Mouse (Mus musculus): Measurements from ENCODE around the gene Gnb4. TPM values are rescaled to one million over a fixed set of nuclear protein-coding genes. Genes with fewer than 3 reads are reported as not detected.
A peak's percentile ranks its signal among the peaks of the same experiment; 100 is the strongest.

The Gnb4 gene
- polyA plus RNA-seq, 1 experiment: 31.7 TPM

- TF ChIP-seq CTCF (IDR thresholded peaks at IDR 0.05; ENCODE audit: borderline replicate concordance, insufficient read depth, low read length) (no peak), POLR2A (IDR thresholded peaks at IDR 0.05; ENCODE audit: low read depth, low read length) (no peak)
- Histone ChIP-seq H3K4me3 (ENCODE audit: insufficient read depth, low read length) (peak overlapping the region; percentile 8; the same call in 1 of the 2 replicates), H3K27ac (ENCODE audit: insufficient read depth, low read length) (no peak overlapping the region), H3K4me1 (ENCODE audit: control insufficient read depth, insufficient read depth, low read length) (peaks cover 6% of the 10 kb centered on the region; the same call in 1 of the 2 replicates)
Observed at GRCm38 (mm10) chr3:32617053-32617642, 763 bp upstream of the Gnb4 start.

GRCm38 (mm10) chr3:32616006-32616330 is 417 bp downstream of the Gnb4 start:
- H3K4me1 ChIP-seq (ENCODE audit: control insufficient read depth, insufficient read depth, low read length): peaks cover 6% of the 10 kb centered on the region; the same call in 1 of the 2 replicates
- peak overlapping the region; percentile 77; the same call in 1 of the 2 replicates for H3K27ac ChIP-seq (ENCODE audit: insufficient read depth, low read length)
- TF ChIP-seq POLR2A (IDR thresholded peaks at IDR 0.05; ENCODE audit: low read depth, low read length): no peak
- TF ChIP-seq CTCF (IDR thresholded peaks at IDR 0.05; ENCODE audit: borderline replicate concordance, insufficient read depth, low read length): no peak

GRCm38 (mm10) chr3:32615376-32615775 is 1.0 kb downstream of the Gnb4 start:
- Histone ChIP-seq H3K4me3 (ENCODE audit: insufficient read depth, low read length) (peak overlapping the region; percentile 69), H3K27ac (ENCODE audit: insufficient read depth, low read length) (peak overlapping the region; percentile 77; the same call in 1 of the 2 replicates), H3K4me1 (ENCODE audit: control insufficient read depth, insufficient read depth, low read length) (peaks cover 6% of the 10 kb centered on the region; the same call in 1 of the 2 replicates)
- TF ChIP-seq POLR2A (IDR thresholded peaks at IDR 0.05; ENCODE audit: low read depth, low read length) (no peak), CTCF (IDR thresholded peaks at IDR 0.05; ENCODE audit: borderline replicate concordance, insufficient read depth, low read length) (no peak)

More at GRCm38 (mm10) chr3:32616006-32616330, 417 bp downstream of the Gnb4 start:
- H3K4me3 ChIP-seq (ENCODE audit: insufficient read depth, low read length): peak overlapping the region; percentile 69

GRCm38 (mm10) chr3:32614786-32615185 is 1.6 kb downstream of the Gnb4 start:
- H3K4me1 ChIP-seq (ENCODE audit: control insufficient read depth, insufficient read depth, low read length): peaks cover 6% of the 10 kb centered on the region; the same call in 1 of the 2 replicates
- peak overlapping the region; percentile 56 for H3K27ac ChIP-seq (ENCODE audit: insufficient read depth, low read length)
- peak overlapping the region; percentile 27 for H3K4me3 ChIP-seq (ENCODE audit: insufficient read depth, low read length)
- no peak for TF ChIP-seq CTCF (IDR thresholded peaks at IDR 0.05; ENCODE audit: borderline replicate concordance, insufficient read depth, low read length)
- no peak for TF ChIP-seq POLR2A (IDR thresholded peaks at IDR 0.05; ENCODE audit: low read depth, low read length)

GRCm38 (mm10) chr3:32611606-32612170 is 4.7 kb downstream of the Gnb4 start:
- TF ChIP-seq POLR2A (IDR thresholded peaks at IDR 0.05; ENCODE audit: low read depth, low read length) (no peak), CTCF (IDR thresholded peaks at IDR 0.05; ENCODE audit: borderline replicate concordance, insufficient read depth, low read length) (no peak)
- no peak overlapping the region for H3K4me3 ChIP-seq (ENCODE audit: insufficient read depth, low read length)
- peaks cover 6% of the 10 kb centered on the region; the same call in 1 of the 2 replicates for H3K4me1 ChIP-seq (ENCODE audit: control insufficient read depth, insufficient read depth, low read length)
- H3K27ac ChIP-seq (ENCODE audit: insufficient read depth, low read length): no peak overlapping the region

GRCm38 (mm10) chr3:32610560-32610959 is 5.8 kb downstream of the Gnb4 start:
- H3K4me1 ChIP-seq (ENCODE audit: control insufficient read depth, insufficient read depth, low read length): peaks cover 6% of the 10 kb centered on the region; the same call in 1 of the 2 replicates
- no peak overlapping the region for H3K27ac ChIP-seq (ENCODE audit: insufficient read depth, low read length)
- H3K4me3 ChIP-seq (ENCODE audit: insufficient read depth, low read length): no peak overlapping the region
- TF ChIP-seq CTCF (IDR thresholded peaks at IDR 0.05; ENCODE audit: borderline replicate concordance, insufficient read depth, low read length) (peak; percentile 32; the same call in 1 of the 2 replicates), POLR2A (IDR thresholded peaks at IDR 0.05; ENCODE audit: low read depth, low read length) (no peak)

GRCm38 (mm10) chr3:32609233-32609632 is 7.2 kb downstream of the Gnb4 start:
- no peak overlapping the region for H3K27ac ChIP-seq (ENCODE audit: insufficient read depth, low read length)
- no peaks in the 10 kb centered on the region for H3K4me1 ChIP-seq (ENCODE audit: control insufficient read depth, insufficient read depth, low read length)
- no peak for TF ChIP-seq CTCF (IDR thresholded peaks at IDR 0.05; ENCODE audit: borderline replicate concordance, insufficient read depth, low read length)
- no peak for TF ChIP-seq POLR2A (IDR thresholded peaks at IDR 0.05; ENCODE audit: low read depth, low read length)
- no peak overlapping the region for H3K4me3 ChIP-seq (ENCODE audit: insufficient read depth, low read length)

GRCm38 (mm10) chr3:32601055-32601454 is 15.3 kb downstream of the Gnb4 start:
- Histone ChIP-seq H3K27ac (ENCODE audit: insufficient read depth, low read length) (no peak overlapping the region), H3K4me3 (ENCODE audit: insufficient read depth, low read length) (no peak overlapping the region), H3K4me1 (ENCODE audit: control insufficient read depth, insufficient read depth, low read length) (no peaks in the 10 kb centered on the region)
- TF ChIP-seq CTCF (IDR thresholded peaks at IDR 0.05; ENCODE audit: borderline replicate concordance, insufficient read depth, low read length): no peak
- no peak for TF ChIP-seq POLR2A (IDR thresholded peaks at IDR 0.05; ENCODE audit: low read depth, low read length)

- TF ChIP-seq CTCF (IDR thresholded peaks at IDR 0.05; ENCODE audit: borderline replicate concordance, insufficient read depth, low read length) (no peak), POLR2A (IDR thresholded peaks at IDR 0.05; ENCODE audit: low read depth, low read length) (no peak)
- no peaks in the 10 kb centered on the region for H3K4me1 ChIP-seq (ENCODE audit: control insufficient read depth, insufficient read depth, low read length)
- H3K27ac ChIP-seq (ENCODE audit: insufficient read depth, low read length): no peak overlapping the region
- no peak overlapping the region for H3K4me3 ChIP-seq (ENCODE audit: insufficient read depth, low read length)
Observed at GRCm38 (mm10) chr3:32599328-32599727, 17.1 kb downstream of the Gnb4 start.

- no peak overlapping the region for H3K4me3 ChIP-seq (ENCODE audit: insufficient read depth, low read length)
- TF ChIP-seq CTCF (IDR thresholded peaks at IDR 0.05; ENCODE audit: borderline replicate concordance, insufficient read depth, low read length) (no peak), POLR2A (IDR thresholded peaks at IDR 0.05; ENCODE audit: low read depth, low read length) (no peak)
Observed at GRCm38 (mm10) chr3:32595080-32595479, 21.3 kb downstream of the Gnb4 start.

More at GRCm38 (mm10) chr3:32595080-32595479, 21.3 kb downstream of the Gnb4 start:
- Histone ChIP-seq H3K4me1 (ENCODE audit: control insufficient read depth, insufficient read depth, low read length) (no peaks in the 10 kb centered on the region), H3K27ac (ENCODE audit: insufficient read depth, low read length) (no peak overlapping the region)

Measured in embryonic fibroblast, embryonic 13.5 days (primary cell).